Mouse (Mus musculus) midbrain, postnatal 0 days (tissue): ENCODE measurements around the gene Aldh3b2. TPM values are rescaled to one million over a fixed set of nuclear protein-coding genes. Genes with fewer than 3 reads are reported as not detected.

Experiments used
- ATAC-seq: fragments of 200-750 bp; cut with Nextera tagmentation; 2 replicates; pipeline ENCODE4 v1.8.0; 2017; ENCODE audit warnings: moderate number of reproducible peaks, mild to moderate bottlenecking, moderate TSS enrichment, moderate library complexity; ENCODE audit not compliant: low FRiP score
- DNase-seq: peaks from one replicate; pipeline ENCODE4 v3.0.0-alpha.2; 2015; ENCODE audit warnings: low spot score
- H3K27ac ChIP-seq: fragments of 300-500 bp; sonication (generic); 2 replicates; pipeline ENCODE4 v1.5.1; 2014; ENCODE audit warnings: low read depth, mild to moderate bottlenecking, low read length, mixed read lengths
- H3K27me3 ChIP-seq: fragments of 300-500 bp; sonication (generic); 2 replicates; pipeline ENCODE4 v1.6.1; 2014; ENCODE audit warnings: low read length, control low read depth, mixed read lengths; ENCODE audit not compliant: insufficient read depth
- H3K36me3 ChIP-seq: fragments of 300-500 bp; sonication (generic); 2 replicates; pipeline ENCODE4 v1.6.1; 2014; ENCODE audit warnings: low read length, control low read depth, mixed read lengths; ENCODE audit not compliant: insufficient read depth
- H3K4me1 ChIP-seq: fragments of 300-500 bp; sonication (generic); 2 replicates; pipeline ENCODE4 v1.6.1; 2014; ENCODE audit warnings: mild to moderate bottlenecking, control low read depth, antibody characterized with exemption, low read length, mixed read lengths; ENCODE audit not compliant: insufficient read depth
- H3K4me2 ChIP-seq: fragments of 300-500 bp; sonication (generic); 2 replicates; pipeline ENCODE4 v1.6.1; 2014; ENCODE audit warnings: low read depth, mild to moderate bottlenecking, low read length, mixed read lengths; ENCODE audit not compliant: poor library complexity, severe bottlenecking
- H3K4me3 ChIP-seq: fragments of 300-500 bp; sonication (generic); 2 replicates; pipeline ENCODE4 v1.5.1; 2014; ENCODE audit warnings: low read depth, mild to moderate bottlenecking, low read length, moderate library complexity
- H3K9ac ChIP-seq: fragments of 300-500 bp; sonication (generic); replicated peaks from 2 replicates; pipeline ENCODE4 v1.6.1; 2014; ENCODE audit warnings: mild to moderate bottlenecking, low read length, moderate library complexity, mixed read lengths; ENCODE audit not compliant: poor library complexity, severe bottlenecking
- H3K9me3 ChIP-seq: fragments of 300-500 bp; sonication (generic); 2 replicates; pipeline ENCODE4 v1.6.1; 2016; ENCODE audit warnings: low read length, control low read depth
- CTCF ChIP-seq: IDR thresholded peaks from 2 replicates; pipeline ENCODE4 v1.5.1; 2016; ENCODE audit warnings: antibody characterized with exemption, mild to moderate bottlenecking
- WGBS: fragments of 180-500 bp; shearing (Covaris S2); extraction: QIAGEN DNeasy Blood & Tissue Kit; methylation state at CpG from one replicate; pipeline ENCODE4 v1.1.7; 2014; 5-methylcytosine and 5-hydroxymethylcytosine counted together
- polyA plus RNA-seq: library from polyadenylated mRNA; unstranded; fragments of >200 nt; fragmentation: Nextera tagmentation; extraction: Ambion mirVana; gene quantifications from 2 replicates; pipeline ENCODE4 v1.2.1, GENCODE M21; 2015
- total RNA-seq: library from RNA; depleted of rRNA; stranded (reverse); fragments of >200 nt; gene quantifications from 2 replicates; pipeline ENCODE4 v1.2.3, GENCODE M21; 2014; rRNA removed

Gene Aldh3b2
- total and polyA plus RNA-seq, 2 experiments from 2014 or later = 2.4 to 2.6 TPM

DNA sequence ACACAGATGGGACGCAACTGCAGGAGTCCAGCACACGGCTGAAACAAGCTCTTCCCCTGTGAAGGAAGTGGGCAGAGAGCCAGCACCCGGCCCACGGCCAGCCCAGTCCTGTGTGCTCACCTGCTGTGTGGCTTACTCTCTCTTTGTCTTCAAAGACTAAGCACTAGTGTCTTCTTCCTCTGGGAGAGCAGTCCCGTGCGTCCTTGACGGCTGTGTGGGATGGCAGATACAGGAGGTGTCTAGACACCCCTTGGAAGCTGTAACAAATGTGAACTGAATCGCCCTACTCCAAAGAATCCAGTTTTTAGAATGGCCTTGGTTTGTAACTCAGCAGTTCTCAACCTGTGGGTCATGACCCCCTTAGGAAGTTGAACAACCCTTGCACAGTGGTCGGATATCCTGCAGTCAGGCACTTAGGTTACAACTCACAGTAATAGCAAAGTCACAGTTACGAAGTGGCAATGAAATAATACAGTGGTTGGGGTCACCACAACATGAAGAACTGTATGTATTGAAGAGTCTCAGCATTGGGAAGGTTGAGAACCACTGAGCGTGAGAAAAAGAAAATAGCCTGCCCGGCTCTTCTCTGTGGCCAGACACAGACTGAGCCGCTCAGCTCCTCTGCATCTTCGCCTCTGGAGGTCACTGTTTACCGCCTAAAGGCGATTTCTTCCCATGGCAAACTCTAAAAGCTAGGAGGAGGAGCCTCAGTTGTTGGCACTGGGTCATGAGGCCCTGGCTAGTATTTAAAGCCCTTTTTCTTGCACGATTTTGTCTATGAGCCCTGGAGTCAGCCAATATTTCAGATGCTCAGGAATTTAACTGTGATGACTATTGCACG is 46.8 kb downstream of the Aldh3b2 start:
- DNase-seq = peak; percentile 93
- H3K27me3 ChIP-seq = no peaks in the 10 kb centered on the region
- no peak overlapping the region for H3K9ac ChIP-seq
- 28% methylated on average over 18 of the region's 18 CpGs for WGBS
- peak; percentile 80 for ATAC-seq
- TF ChIP-seq CTCF = peak; percentile 81
- H3K36me3 ChIP-seq = no peaks in the 10 kb centered on the region
- no peaks in the 10 kb centered on the region for H3K9me3 ChIP-seq
- no peak overlapping the region for H3K4me2 ChIP-seq
- no peak overlapping the region for H3K27ac ChIP-seq
- H3K4me1 ChIP-seq = no peaks in the 10 kb centered on the region
- H3K4me3 ChIP-seq = no peak overlapping the region

DNA sequence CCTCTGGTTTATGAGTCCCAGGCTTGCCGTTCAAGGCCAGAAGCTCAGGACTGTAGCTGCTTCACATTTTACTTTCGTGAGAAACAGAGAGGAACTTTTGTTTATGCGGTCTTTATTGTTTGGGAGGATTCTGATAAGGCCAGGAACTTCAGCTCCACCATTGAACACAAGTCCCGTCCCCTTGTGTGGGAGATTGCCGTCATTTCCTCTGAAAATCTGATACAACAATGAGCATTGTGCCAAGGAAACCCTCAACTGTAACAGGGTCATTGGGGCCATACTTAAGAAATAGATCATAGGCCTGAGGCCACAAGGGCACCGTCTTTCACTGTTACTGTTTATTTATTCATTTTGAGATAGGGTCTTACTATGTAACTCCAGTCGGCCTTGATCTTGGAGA is 51.1 kb downstream of the Aldh3b2 start:
- DNase-seq (no peak), ATAC-seq (no peak)
- no peaks in the 10 kb centered on the region for H3K27me3 ChIP-seq
- 82% methylated on average over 7 of the region's 7 CpGs for WGBS
- H3K4me3 ChIP-seq = no peak overlapping the region
- H3K27ac ChIP-seq = no peak overlapping the region
- H3K9ac ChIP-seq = no peak overlapping the region
- no peaks in the 10 kb centered on the region for H3K36me3 ChIP-seq
- TF ChIP-seq CTCF = no peak
- no peaks in the 10 kb centered on the region for H3K9me3 ChIP-seq
- H3K4me1 ChIP-seq = no peaks in the 10 kb centered on the region
- H3K4me2 ChIP-seq = no peak overlapping the region

DNA sequence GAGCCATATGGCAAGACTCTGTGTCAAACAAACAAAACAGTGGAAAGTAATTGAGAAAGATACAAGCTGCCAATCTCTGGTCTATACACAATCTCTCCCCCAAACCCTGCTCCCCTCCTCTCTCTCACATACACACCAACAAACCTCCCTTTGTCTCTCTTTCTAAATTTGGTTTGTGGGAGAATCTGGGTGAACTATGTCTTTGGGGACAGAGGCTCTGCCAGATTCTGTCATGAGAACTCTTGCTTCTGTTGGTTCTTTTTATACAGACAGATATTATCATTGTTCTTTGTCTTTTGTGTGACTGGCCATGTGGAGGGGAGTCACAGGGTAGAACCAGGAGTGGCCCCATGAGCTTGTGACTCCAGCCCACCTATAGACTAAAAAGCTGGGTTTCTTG is 55.4 kb downstream of the Aldh3b2 start:
- H3K4me3 ChIP-seq = no peak overlapping the region
- no peak overlapping the region for H3K9ac ChIP-seq
- no peak overlapping the region for H3K27ac ChIP-seq
- H3K4me2 ChIP-seq = no peak overlapping the region
- H3K36me3 ChIP-seq = no peaks in the 10 kb centered on the region
- no peaks in the 10 kb centered on the region for H3K27me3 ChIP-seq
- no peaks in the 10 kb centered on the region for H3K4me1 ChIP-seq
- H3K9me3 ChIP-seq = no peaks in the 10 kb centered on the region
- TF ChIP-seq CTCF = no peak
- ATAC-seq = no peak
- DNase-seq = no peak

Other genes with a start within 250 kb of the Aldh3b2 start
Only the 30 nearest of the 31 such genes appear.
- gene Kmt5b, start 204.9 kb upstream of the Aldh3b2 start, total RNA-seq = 64.0 and 98.6 TPM in 2 replicates
- 35.6 and 41.4 TPM in 2 replicates for gene Kmt5b, start 204.9 kb upstream of the Aldh3b2 start, polyA plus RNA-seq
- 62.7 and 69.1 TPM in 2 replicates for gene Chka, start 120.6 kb upstream of the Aldh3b2 start, total RNA-seq
- 49.6 and 56.3 TPM in 2 replicates for gene Chka, start 120.6 kb upstream of the Aldh3b2 start, polyA plus RNA-seq
- 26.0 and 37.5 TPM in 2 replicates for gene Tcirg1, start 65.2 kb upstream of the Aldh3b2 start, total RNA-seq
- gene Tcirg1, start 65.2 kb upstream of the Aldh3b2 start, polyA plus RNA-seq = 13.2 and 14.1 TPM in 2 replicates
- 165 and 197 TPM in 2 replicates for gene Ndufs8, start 59.6 kb upstream of the Aldh3b2 start, total RNA-seq
- gene Ndufs8, start 59.6 kb upstream of the Aldh3b2 start, polyA plus RNA-seq = 292 and 333 TPM in 2 replicates
- 1.3 and 3.7 TPM in 2 replicates for gene Aldh3b1, start 42.5 kb upstream of the Aldh3b2 start, total RNA-seq
- 2.1 and 2.8 TPM in 2 replicates for gene Aldh3b1, start 42.5 kb upstream of the Aldh3b2 start, polyA plus RNA-seq
- gene Unc93b1, start 37.1 kb upstream of the Aldh3b2 start, total RNA-seq = 13.0 and 23.2 TPM in 2 replicates
- gene Unc93b1, start 37.1 kb upstream of the Aldh3b2 start, polyA plus RNA-seq = 11.2 and 12.4 TPM in 2 replicates
- not detected in 2 replicates for gene Aldh3b3, start 13.7 kb upstream of the Aldh3b2 start, total RNA-seq
- gene Aldh3b3, start 13.7 kb upstream of the Aldh3b2 start, polyA plus RNA-seq = not detected in 2 replicates
- gene Acy3, start 14.2 kb downstream of the Aldh3b2 start, total RNA-seq = 2.5 and 3.0 TPM in 2 replicates
- 2.6 and 3.5 TPM in 2 replicates for gene Acy3, start 14.2 kb downstream of the Aldh3b2 start, polyA plus RNA-seq
- gene Tbx10, start 20.4 kb downstream of the Aldh3b2 start, total RNA-seq = not detected in 2 replicates
- not detected in 2 replicates for gene Tbx10, start 20.4 kb downstream of the Aldh3b2 start, polyA plus RNA-seq
- gene Nudt8, start 28.3 kb downstream of the Aldh3b2 start, total RNA-seq = 18.5 and 22.1 TPM in 2 replicates
- gene Nudt8, start 28.3 kb downstream of the Aldh3b2 start, polyA plus RNA-seq = 26.2 and 33.2 TPM in 2 replicates
- 3.5 and 4.0 TPM in 2 replicates for gene Gm49405, start 28.3 kb downstream of the Aldh3b2 start, total RNA-seq
- 2.7 and 3.0 TPM in 2 replicates for gene Gm49405, start 28.3 kb downstream of the Aldh3b2 start, polyA plus RNA-seq
- 8.8 and 13.4 TPM in 2 replicates for gene Doc2g, start 31.0 kb downstream of the Aldh3b2 start, total RNA-seq
- gene Doc2g, start 31.0 kb downstream of the Aldh3b2 start, polyA plus RNA-seq = 5.4 and 5.5 TPM in 2 replicates
- 137 and 237 TPM in 2 replicates for gene Ndufv1, start 40.5 kb downstream of the Aldh3b2 start, total RNA-seq
- 271 and 281 TPM in 2 replicates for gene Ndufv1, start 40.5 kb downstream of the Aldh3b2 start, polyA plus RNA-seq
- gene Gstp1, start 65.7 kb downstream of the Aldh3b2 start, total RNA-seq = 268 and 350 TPM in 2 replicates
- 665 and 685 TPM in 2 replicates for gene Gstp1, start 65.7 kb downstream of the Aldh3b2 start, polyA plus RNA-seq
- gene Gstp2, start 73.7 kb downstream of the Aldh3b2 start, total RNA-seq = 3.6 TPM in 1 of 2 replicates, not detected in the other
- gene Gstp2, start 73.7 kb downstream of the Aldh3b2 start, polyA plus RNA-seq = 2.4 and 4.1 TPM in 2 replicates
- gene Gstp3, start 87.2 kb downstream of the Aldh3b2 start, total RNA-seq = not detected in 2 replicates
- gene Gstp3, start 87.2 kb downstream of the Aldh3b2 start, polyA plus RNA-seq = not detected in 2 replicates
- not detected in 2 replicates for gene Cabp2, start 109.2 kb downstream of the Aldh3b2 start, total RNA-seq
- not detected in 2 replicates for gene Cabp2, start 109.2 kb downstream of the Aldh3b2 start, polyA plus RNA-seq
- gene Cdk2ap2, start 124.9 kb downstream of the Aldh3b2 start, total RNA-seq = 37.4 and 45.6 TPM in 2 replicates
- 60.5 and 64.2 TPM in 2 replicates for gene Cdk2ap2, start 124.9 kb downstream of the Aldh3b2 start, polyA plus RNA-seq
- gene Pitpnm1, start 127.7 kb downstream of the Aldh3b2 start, total RNA-seq = 162 and 187 TPM in 2 replicates
- 127 and 134 TPM in 2 replicates for gene Pitpnm1, start 127.7 kb downstream of the Aldh3b2 start, polyA plus RNA-seq
- 29.8 and 49.9 TPM in 2 replicates for gene Aip, start 153.5 kb downstream of the Aldh3b2 start, total RNA-seq
- 87.7 and 97.6 TPM in 2 replicates for gene Aip, start 153.5 kb downstream of the Aldh3b2 start, polyA plus RNA-seq
- gene Gpr152, start 167.5 kb downstream of the Aldh3b2 start, total RNA-seq = 0.16 TPM in 1 of 2 replicates, not detected in the other
- gene Gpr152, start 167.5 kb downstream of the Aldh3b2 start, polyA plus RNA-seq = not detected in 2 replicates
- not detected in 2 replicates for gene Cabp4, start 171.7 kb downstream of the Aldh3b2 start, total RNA-seq
- gene Cabp4, start 171.7 kb downstream of the Aldh3b2 start, polyA plus RNA-seq = 0.20 and 0.36 TPM in 2 replicates
- 96.1 and 116 TPM in 2 replicates for gene Coro1b, start 176.3 kb downstream of the Aldh3b2 start, total RNA-seq
- 95.2 and 104 TPM in 2 replicates for gene Coro1b, start 176.3 kb downstream of the Aldh3b2 start, polyA plus RNA-seq
- 0.38 TPM in 1 of 2 replicates, not detected in the other for gene Ptprcap, start 181.3 kb downstream of the Aldh3b2 start, total RNA-seq
- gene Ptprcap, start 181.3 kb downstream of the Aldh3b2 start, polyA plus RNA-seq = 0.28 TPM in 1 of 2 replicates, not detected in the other
- gene Rps6kb2, start 191.0 kb downstream of the Aldh3b2 start, total RNA-seq = 23.5 and 25.2 TPM in 2 replicates
- 58.2 and 62.8 TPM in 2 replicates for gene Rps6kb2, start 191.0 kb downstream of the Aldh3b2 start, polyA plus RNA-seq
- 4.4 and 6.6 TPM in 2 replicates for gene Carns1, start 203.2 kb downstream of the Aldh3b2 start, total RNA-seq
- 6.7 and 6.9 TPM in 2 replicates for gene Carns1, start 203.2 kb downstream of the Aldh3b2 start, polyA plus RNA-seq
- 0.49 and 1.9 TPM in 2 replicates for gene Tbc1d10c, start 219.0 kb downstream of the Aldh3b2 start, total RNA-seq
- 1.2 and 1.6 TPM in 2 replicates for gene Tbc1d10c, start 219.0 kb downstream of the Aldh3b2 start, polyA plus RNA-seq
- gene Ppp1ca, start 219.7 kb downstream of the Aldh3b2 start, total RNA-seq = 535 and 592 TPM in 2 replicates
- 510 and 531 TPM in 2 replicates for gene Ppp1ca, start 219.7 kb downstream of the Aldh3b2 start, polyA plus RNA-seq
- 18.0 and 22.8 TPM in 2 replicates for gene Rad9a, start 229.3 kb downstream of the Aldh3b2 start, total RNA-seq
- gene Rad9a, start 229.3 kb downstream of the Aldh3b2 start, polyA plus RNA-seq = 14.7 and 17.0 TPM in 2 replicates
- gene Clcf1, start 241.9 kb downstream of the Aldh3b2 start, total RNA-seq = 0.99 and 1.2 TPM in 2 replicates
- gene Clcf1, start 241.9 kb downstream of the Aldh3b2 start, polyA plus RNA-seq = 0.28 and 0.44 TPM in 2 replicates